Mouse (Mus musculus): ENCODE data around the gene Ppp1r14a. TPM values are rescaled to one million over a fixed set of nuclear protein-coding genes. Genes with fewer than 3 reads are reported as not detected.

Gene Ppp1r14a
- 0.18 and 0.19 TPM in 2 replicates for polyA plus RNA-seq (2012)

- no peak for TF ChIP-seq GATA1 (IDR thresholded peaks at IDR 0.05; ENCODE audit: low read length)
Observed at GRCm38 (mm10) chr7:29288942-29289638, at the start of gene Ppp1r14a. Gene Ppp1r14a, plus strand, starts transcription at chr7:29289308.

- no peak for TF ChIP-seq GATA1 (IDR thresholded peaks at IDR 0.05; ENCODE audit: low read length)
Observed at GRCm38 (mm10) chr7:29244732-29245416, 44.2 kb upstream of the Ppp1r14a start.

DNA sequence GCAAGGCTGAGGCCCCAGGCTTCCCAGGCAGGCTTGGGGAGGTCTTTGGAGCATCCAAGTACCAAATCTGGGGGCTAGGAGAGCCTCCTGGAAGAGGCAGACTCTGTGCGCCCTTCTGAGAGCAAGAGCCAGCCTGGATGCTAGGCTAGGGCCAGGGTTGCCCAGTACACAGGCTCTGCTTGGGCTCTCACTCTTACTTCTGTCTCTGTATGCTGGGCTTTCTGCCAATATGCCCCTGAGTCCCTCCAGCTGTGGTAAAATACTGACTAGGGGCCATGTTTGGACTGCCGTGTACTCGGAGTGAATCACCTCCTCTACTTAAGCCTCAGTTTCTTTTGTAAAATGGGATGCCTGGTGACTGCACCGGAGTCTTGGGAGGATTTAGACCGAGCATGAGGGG is 43.1 kb upstream of the Ppp1r14a start:
- TF ChIP-seq GATA1 (IDR thresholded peaks at IDR 0.05; ENCODE audit: low read length), result no peak

GRCm38 (mm10) chr7:29246619-29247313 is 42.3 kb upstream of the Ppp1r14a start:
- TF ChIP-seq GATA1 (IDR thresholded peaks at IDR 0.05; ENCODE audit: low read length), result no peak

DNA sequence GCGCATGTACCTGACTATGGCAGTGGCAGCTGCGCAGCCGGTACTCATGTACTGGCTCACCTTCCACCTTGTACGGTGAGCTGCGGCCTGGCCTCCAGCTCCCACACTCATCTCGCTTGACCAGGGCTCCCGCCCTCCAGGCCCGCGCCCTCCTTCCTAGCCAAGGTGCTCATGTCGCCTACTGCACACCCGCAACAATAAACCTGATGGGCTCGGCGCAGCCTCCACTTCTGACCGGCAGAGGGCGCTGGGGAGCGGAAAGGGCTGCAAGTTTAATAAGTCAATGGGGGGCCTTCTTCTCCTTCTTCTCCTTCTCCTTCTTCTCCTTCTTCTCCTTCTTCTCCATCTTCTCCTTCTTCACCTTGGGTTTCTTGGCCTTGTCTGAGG is 41.8 kb upstream of the Ppp1r14a start:
- no peak for TF ChIP-seq GATA1 (IDR thresholded peaks at IDR 0.05; ENCODE audit: low read length)

GRCm38 (mm10) chr7:29247706-29248105 is 41.4 kb upstream of the Ppp1r14a start:
- TF ChIP-seq GATA1 (IDR thresholded peaks at IDR 0.05; ENCODE audit: low read length), result no peak

GRCm38 (mm10) chr7:29248261-29248841 is 40.8 kb upstream of the Ppp1r14a start, which contains the start of gene 2200002D01Rik:
Gene 2200002D01Rik, minus strand, starts transcription at chr7:29248466.
- no peak for TF ChIP-seq GATA1 (IDR thresholded peaks at IDR 0.05; ENCODE audit: low read length)

- no peak for TF ChIP-seq GATA1 (IDR thresholded peaks at IDR 0.05; ENCODE audit: low read length)
Observed at GRCm38 (mm10) chr7:29251166-29251565, 37.9 kb upstream of the Ppp1r14a start.

GRCm38 (mm10) chr7:29253842-29254241 is 35.3 kb upstream of the Ppp1r14a start:
- TF ChIP-seq GATA1 (IDR thresholded peaks at IDR 0.05; ENCODE audit: low read length), result no peak

- no peak for TF ChIP-seq GATA1 (IDR thresholded peaks at IDR 0.05; ENCODE audit: low read length)
Observed at GRCm38 (mm10) chr7:29255875-29256274, 33.2 kb upstream of the Ppp1r14a start.

DNA sequence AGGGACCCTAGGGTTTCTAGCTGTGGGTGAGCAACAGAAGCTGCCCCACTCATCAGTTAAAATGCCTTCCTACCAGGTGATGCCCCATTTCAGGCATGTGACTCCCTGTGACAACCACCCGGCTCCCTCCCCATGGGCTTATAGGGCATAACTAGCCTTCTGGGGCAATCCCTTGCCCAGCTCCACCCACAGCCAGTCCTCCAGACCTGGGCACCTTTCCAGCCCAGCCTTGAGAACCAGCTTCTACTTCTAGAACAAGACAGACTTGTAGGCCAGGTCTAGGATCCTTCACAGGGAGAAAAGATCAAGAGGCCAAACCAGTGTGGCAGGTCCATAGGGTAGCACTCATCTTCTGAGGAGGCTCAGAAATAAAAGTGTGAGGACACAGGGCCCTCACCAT is 31.7 kb upstream of the Ppp1r14a start:
- no peak for TF ChIP-seq GATA1 (IDR thresholded peaks at IDR 0.05; ENCODE audit: low read length)

GRCm38 (mm10) chr7:29259781-29260730 is 29.1 kb upstream of the Ppp1r14a start:
- TF ChIP-seq GATA1 (IDR thresholded peaks at IDR 0.05; ENCODE audit: low read length), result no peak

GRCm38 (mm10) chr7:29262151-29262550 is 27.0 kb upstream of the Ppp1r14a start:
- TF ChIP-seq GATA1 (IDR thresholded peaks at IDR 0.05; ENCODE audit: low read length), result no peak

DNA sequence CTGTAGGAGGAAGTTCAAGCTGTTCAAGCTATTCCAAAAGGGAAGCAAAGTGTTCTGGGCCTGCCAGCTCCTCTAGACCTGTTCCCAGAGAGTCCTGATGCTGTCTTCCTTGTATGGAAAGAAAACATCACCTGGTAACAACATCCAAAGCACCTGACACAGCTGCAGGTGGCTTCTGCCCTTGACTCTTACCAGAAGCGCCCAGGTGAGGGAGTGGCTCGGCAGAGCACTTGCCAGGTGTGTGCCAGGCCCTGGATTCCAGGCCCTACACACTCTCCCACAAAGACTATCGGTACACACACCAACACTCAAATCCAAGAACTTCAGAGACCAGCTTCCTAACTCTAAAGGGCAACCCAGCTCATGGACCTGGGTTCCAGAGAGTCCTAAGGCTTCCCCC is 25.3 kb upstream of the Ppp1r14a start:
- no peak for TF ChIP-seq GATA1 (IDR thresholded peaks at IDR 0.05; ENCODE audit: low read length)

- TF ChIP-seq GATA1 (IDR thresholded peaks at IDR 0.05; ENCODE audit: low read length), result no peak
Observed at GRCm38 (mm10) chr7:29265636-29266035, 23.5 kb upstream of the Ppp1r14a start.
